22 mouse cellular contexts compared by ENCODE assay signal in genomic region chr16:69515122-69515521, GRCm38 (mm10).
A peak's percentile ranks its signal among the peaks of the same experiment; 100 is the strongest.
DNase-seq lines count a peak whose midpoint lies in the region; TF ChIP-seq lines count a peak whose summit lies in the region.
"Had no signal": no experiment of that assay in that cellular context is flagged by ENCODE, and none has a peak within 500 bp of the region (broad histone marks: within the 10 kb centered on the region; RNA-seq: fewer than 3 reads in every experiment).

No protein-coding gene starts in this region.

- no peak for TF ChIP-seq POLR2A in MEL (IDR thresholded peaks at IDR 0.05; ENCODE audit: control insufficient read depth in 1 of 2, insufficient read depth in 1 of 2, low read depth in 1 of 2, low read length in 2 of 2, poor library complexity in 1 of 2)

- H3K4me1 ChIP-seq in MEL (ENCODE audit: control insufficient read depth in 1 of 2, insufficient read depth in 2 of 2, low read length in 2 of 2), result no peaks in the 10 kb centered on the region

- no peak overlapping the region for H3K27ac ChIP-seq in MEL (ENCODE audit: control insufficient read depth, low read depth, low read length)

- H3K79me2 ChIP-seq in MEL (ENCODE audit: control insufficient read depth, insufficient read depth, low read length, poor library complexity), result no peaks in the 10 kb centered on the region

- no peaks in the 10 kb centered on the region for H3K27me3 ChIP-seq in MEL (ENCODE audit: control insufficient read depth in 1 of 2, insufficient read depth in 2 of 2, low read length in 2 of 2)
- H3K27me3 ChIP-seq: CH12.LX, Patski had no signal

- TF ChIP-seq CTCF in MEL (IDR thresholded peaks at IDR 0.05 in 2 of 3, conservative IDR thresholded peaks at IDR 0.05 in 1 of 3; ENCODE audit: control insufficient read depth in 1 of 3, insufficient read depth in 1 of 3, low read depth in 2 of 3, low read length in 3 of 3, poor library complexity in 1 of 3, severe bottlenecking in 1 of 3), result no peak

- H3K4me3 ChIP-seq in MEL (ENCODE audit: control insufficient read depth in 1 of 2, insufficient read depth in 1 of 2, low read depth in 2 of 2, low read length in 2 of 2), result no peak overlapping the region

- DNase-seq in 416B (ENCODE audit: low read depth) (peak; percentile 64), MEL (ENCODE audit: low read depth, low spot score) (peak; percentile 28), MEL-GATA-1-ER (ENCODE audit: extremely low read depth, low read depth) (peak; percentile 6)
- no peak for DNase-seq in urinary bladder, postnatal 36 days (ENCODE audit: low spot score in 2 of 2)
- no peak for DNase-seq in layer of hippocampus, postnatal 14 days (ENCODE audit: low spot score in 2 of 2)
- DNase-seq in cerebellum, postnatal 36 days, result no peak
- DNase-seq: adrenal gland, adult 2 months; adrenal gland, adult 8-10 months; adrenal gland, postnatal 10 days; adrenal gland, postnatal 14 days; adrenal gland, postnatal 25 days; adrenal gland, postnatal 36 days; B cell, adult 2 months; cerebellum, adult 11 months; cerebellum, adult 11-12 months; cerebellum, adult 18-20 months; cerebellum, adult 2 months; cerebellum, adult 8-10 months; cerebellum, adult 9-10 months had no signal

- no peak for TF ChIP-seq RAD21 in MEL (IDR thresholded peaks at IDR 0.05; ENCODE audit: low read depth, low read length)

- peak; percentile 58 to 63 for TF ChIP-seq EP300 in MEL (IDR thresholded peaks at IDR 0.05; ENCODE audit: low read depth in 1 of 2, low read length in 2 of 2)

- H3K36me3 ChIP-seq in MEL (ENCODE audit: control insufficient read depth in 1 of 2, insufficient read depth in 2 of 2, low read length in 2 of 2), result no peaks in the 10 kb centered on the region; a peak in 1 of 4 replicates
- H3K36me3 ChIP-seq: G1E had no signal

- no peaks in the 10 kb centered on the region for H3K9me3 ChIP-seq in MEL (replicated peaks; ENCODE audit: insufficient read depth, low read length)

- no peak overlapping the region for H3K9ac ChIP-seq in MEL (ENCODE audit: control insufficient read depth, low read depth, low read length, poor library complexity, severe bottlenecking)

TF ChIP-seq in MEL, 35 proteins besides CTCF, POLR2A, EP300 and RAD21:
- TF ChIP-seq TCF12 (IDR thresholded peaks at IDR 0.05; ENCODE audit: low read depth, low read length), result peak; percentile 37; the same call in 1 of the 2 replicates
- TF ChIP-seq RCOR1 (IDR thresholded peaks at IDR 0.05; ENCODE audit: low read depth, low read length), result peak; percentile 67; the same call in 1 of the 2 replicates
- no peak for TF ChIP-seq NRF1 (IDR thresholded peaks at IDR 0.05; ENCODE audit: insufficient read depth, low read depth, low read length, poor library complexity, severe bottlenecking)
- peak; percentile 63; the same call in 1 of the 2 replicates for TF ChIP-seq BHLHE40 (IDR thresholded peaks at IDR 0.05; ENCODE audit: borderline replicate concordance, low read depth, low read length)
- TF ChIP-seq GATA1 (IDR thresholded peaks at IDR 0.05; ENCODE audit: low read depth, low read length), result peak; percentile 55; the same call in 1 of the 2 replicates
- no peak for TF ChIP-seq SIN3A (IDR thresholded peaks at IDR 0.05; ENCODE audit: low read length)
- no peak for TF ChIP-seq MAX (IDR thresholded peaks at IDR 0.05; ENCODE audit: low read length)
- TF ChIP-seq ETS1 (IDR thresholded peaks at IDR 0.05; ENCODE audit: low read depth, low read length), result 0 out of 2 replicates have a peak, but pooled peaks have one; percentile 39

Comparison
In these comparisons a context has a peak if more than half of its experiments do, and no peak if none do; other contexts are left out.
1. DNase-seq: peak in 416B (single experiment), MEL (single experiment) and MEL-GATA-1-ER (single experiment); none in urinary bladder, postnatal 36 days (0 of 2), layer of hippocampus, postnatal 14 days (0 of 2) and cerebellum, postnatal 36 days (0 of 2).